Mouse (Mus musculus) E14TG2a.4 (cell line): ENCODE measurements around the gene Mip.
"Not testable (repeated sequence)": the region's sequence is repeated elsewhere in the genome, so short reads cannot be mapped to it uniquely, and the experiment has no call there.

ENCODE experiments used
- CTCF ChIP-seq: conservative IDR thresholded peaks from 2 replicates; pipeline ENCODE4 v1.5.1; 2014; ENCODE audit warnings: low read length
- NANOG ChIP-seq: IDR thresholded peaks from 2 replicates; pipeline ENCODE4 v1.6.1; 2014; ENCODE audit warnings: borderline replicate concordance, low read length, mixed read lengths
- POU5F1 ChIP-seq: IDR thresholded peaks from 2 replicates; pipeline ENCODE4 v1.6.1; 2014; ENCODE audit warnings: low read length, borderline replicate concordance

DNA sequence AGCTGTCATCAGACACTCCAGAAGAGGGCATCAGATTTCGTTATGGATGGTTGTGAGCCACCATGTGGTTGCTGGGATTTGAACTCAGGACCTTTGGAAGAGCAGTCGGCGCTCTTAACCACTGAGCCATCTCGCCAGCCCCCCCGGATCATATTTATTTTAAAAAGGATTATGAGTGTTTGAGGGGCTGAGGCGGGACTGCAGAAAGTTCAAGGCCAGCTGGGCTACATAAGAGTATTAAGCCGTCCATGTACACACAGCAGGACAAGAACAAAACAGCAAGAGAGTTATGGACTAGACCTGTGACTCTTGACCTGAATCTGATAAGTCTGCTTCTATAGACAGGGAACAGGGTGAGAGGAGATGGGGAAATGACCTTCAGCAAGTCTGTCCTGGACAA lies 34.7 kb downstream of the Mip start:
- not testable (repeated sequence) for TF ChIP-seq CTCF, NANOG, POU5F1
